21 mouse cellular contexts compared by ENCODE assay signal in genomic region chr17:29135066-29135465, GRCm38 (mm10). TPM values are rescaled to one million over a fixed set of nuclear protein-coding genes. Genes with fewer than 3 reads are reported as not detected.
DNase-seq lines count a peak whose midpoint lies in the region; ATAC-seq and TF ChIP-seq lines count a peak whose summit lies in the region.
"Had no signal": no experiment of that assay in that cellular context is flagged by ENCODE, and none has a peak within 500 bp of the region (broad histone marks: within the 10 kb centered on the region; RNA-seq: fewer than 3 reads in every experiment).

No protein-coding gene starts in this region.

- no peak overlapping the region for H3K9ac ChIP-seq in heart, embryonic 16.5 days (ENCODE audit: low read length)
- H3K9ac ChIP-seq in heart, adult 2 months (ENCODE audit: low read depth, low read length), result no peak overlapping the region
- H3K9ac ChIP-seq: heart, embryonic 13.5 days; liver, postnatal 0 days had no signal

- peaks cover 7% of the 10 kb centered on the region; the same call in 1 of the 2 replicates for H3K4me1 ChIP-seq in heart, embryonic 16.5 days (ENCODE audit: control insufficient read depth, insufficient read depth, low read length)
- H3K4me1 ChIP-seq in heart, adult 2 months (ENCODE audit: control insufficient read depth, insufficient read depth, low read length), result peaks cover 12% of the 10 kb centered on the region
- H3K4me1 ChIP-seq: heart, embryonic 13.5 days had no signal

- ATAC-seq in heart, embryonic 16.5 days (replicated peaks; ENCODE audit: extremely low read depth, insufficient read depth, low FRiP score), result no peak
- ATAC-seq: CD4-positive, CD25-positive, alpha-beta regulatory T cell, adult 4 months; liver, postnatal 0 days; midbrain, embryonic 16.5 days; Patski had no signal

- peak; percentile 58 to 68 for DNase-seq in cerebellum, postnatal 14 days
- DNase-seq in cerebellum, adult 18-20 months, result no peak
- no peak for DNase-seq in heart, adult 2 months
- DNase-seq in brain, embryonic 14.5 days (ENCODE audit: low read depth), result peak; percentile 63
- DNase-seq in thymus, postnatal 25 days, result peak; percentile 52
- DNase-seq in right cerebral cortex, postnatal 36 days (ENCODE audit: low spot score in 2 of 2), result no peak
- DNase-seq: cerebellum, adult 11 months; heart, postnatal 4 days; kidney, postnatal 25 days; liver, postnatal 0 days; lung, postnatal 14 days had no signal

- H3K27ac ChIP-seq in heart, embryonic 16.5 days (ENCODE audit: low read length), result peak overlapping the region; percentile 46; the same call in 1 of the 2 replicates
- H3K27ac ChIP-seq in heart, adult 2 months, result no peak overlapping the region
- H3K27ac ChIP-seq: heart, embryonic 13.5 days; left cerebral cortex, adult 2 months; limb, embryonic 10.5 days had no signal

- H3K4me2 ChIP-seq in heart, embryonic 16.5 days (ENCODE audit: low read depth, low read length), result no peak overlapping the region
- H3K4me2 ChIP-seq: heart, embryonic 13.5 days had no signal

- TF ChIP-seq CTCF in heart, adult 2 months (IDR thresholded peaks at IDR 0.05), result no peak
- TF ChIP-seq CTCF in brain, embryonic 14.5 days (IDR thresholded peaks at IDR 0.05; ENCODE audit: borderline replicate concordance, extremely low read depth, insufficient read depth, insufficient read length), result no peak

- H3K9me3 ChIP-seq in heart, embryonic 16.5 days (replicated peaks; ENCODE audit: control insufficient read depth, low read length), result no peaks in the 10 kb centered on the region
- H3K9me3 ChIP-seq: heart, embryonic 13.5 days; limb, embryonic 10.5 days; megakaryocyte, embryonic 14.5 days had no signal

- no peaks in the 10 kb centered on the region for H3K79me2 ChIP-seq in heart, adult 2 months (replicated peaks; ENCODE audit: control insufficient read depth, insufficient read depth, low read length)

- intact Hi-C loops in heart, adult 2 months (cut with DNase I), result no loop called here

- H3K4me3 ChIP-seq in heart, embryonic 16.5 days (ENCODE audit: low read length), result no peak overlapping the region
- no peak overlapping the region for H3K4me3 ChIP-seq in heart, adult 2 months
- H3K4me3 ChIP-seq: heart, embryonic 13.5 days; left cerebral cortex, adult 2 months; limb, embryonic 10.5 days; megakaryocyte, embryonic 14.5 days had no signal

- H3K27me3 ChIP-seq in heart, embryonic 16.5 days (ENCODE audit: control insufficient read depth, insufficient read depth, low read length), result no peaks in the 10 kb centered on the region
- no peaks in the 10 kb centered on the region for H3K27me3 ChIP-seq in heart, adult 2 months (ENCODE audit: control insufficient read depth, insufficient read depth, low read length)
- H3K27me3 ChIP-seq: Patski had no signal

- TF ChIP-seq POLR2A in heart, adult 2 months (IDR thresholded peaks at IDR 0.05; ENCODE audit: insufficient read depth, low read depth, low read length), result no peak
- TF ChIP-seq POLR2A in brain, embryonic 14.5 days (IDR thresholded peaks at IDR 0.05; ENCODE audit: borderline replicate concordance, extremely low read depth, insufficient read depth, insufficient read length, poor library complexity, severe bottlenecking), result no peak

- 41% methylated on average over 5 of the region's 5 CpGs for WGBS in heart, embryonic 16.5 days
- 30% methylated on average over 5 of the region's 5 CpGs for WGBS in heart, adult 2 months

- no peak for TF ChIP-seq EP300 in heart, adult 2 months (IDR thresholded peaks at IDR 0.05; ENCODE audit: insufficient read depth, low read depth, low read length)

- no peaks in the 10 kb centered on the region for H3K36me3 ChIP-seq in heart, embryonic 16.5 days (ENCODE audit: control insufficient read depth, insufficient read depth)
- H3K36me3 ChIP-seq in heart, adult 2 months (ENCODE audit: control insufficient read depth, insufficient read depth, low read length), result no peaks in the 10 kb centered on the region
- H3K36me3 ChIP-seq: heart, embryonic 13.5 days; limb, embryonic 10.5 days had no signal

RNA-seq across cellular contexts. Expression of gene Rab44, which starts 21.1 kb away (rescaled TPM):
- 2.2 and 4.4 TPM in 2 replicates for polyA plus RNA-seq in heart, embryonic 16.5 days (2015; fragmentation: Nextera tagmentation; extraction: Ambion mirVana)
- under 1 TPM in 1 of 2 experiments, not detected in 1; 0.70 TPM for total RNA-seq in heart, adult 2 months (2021)
- 0.23 and 0.38 TPM in 2 replicates for polyA plus RNA-seq in heart, adult 2 months (2012; rRNA removed)
- polyA plus RNA-seq in brain, embryonic 14.5 days (2012; rRNA removed), result 0.23 and 0.49 TPM in 2 replicates
- total RNA-seq: liver, adult 2 months had no signal
- polyA plus RNA-seq: CD4-positive, CD25-positive, alpha-beta regulatory T cell, adult 4 months; testis, adult 2 months had no signal

RNA-seq across cellular contexts. Expression of gene Cdkn1a, which starts 44.3 kb away (rescaled TPM):
- 70.1 and 70.7 TPM in 2 replicates for polyA plus RNA-seq in heart, embryonic 16.5 days (2015; fragmentation: Nextera tagmentation; extraction: Ambion mirVana)
- total RNA-seq in heart, adult 2 months (2021), result 100 to 1,000 TPM in 1 of 2 experiments, 10 to 100 TPM in 1; 56.4 to 156 TPM
- polyA plus RNA-seq in heart, adult 2 months (2012; rRNA removed), result 30.4 and 37.3 TPM in 2 replicates
- 23.9 and 28.9 TPM in 2 replicates for polyA plus RNA-seq in brain, embryonic 14.5 days (2012; rRNA removed)

Comparison
In these comparisons a context has a peak if more than half of its experiments do, and no peak if none do; other contexts are left out.
1. DNase-seq: peak in cerebellum, postnatal 14 days (2 of 2), brain, embryonic 14.5 days (single experiment) and thymus, postnatal 25 days (single experiment); none in cerebellum, adult 18-20 months (0 of 2), heart, adult 2 months (0 of 2) and right cerebral cortex, postnatal 36 days (0 of 2).